Mouse (Mus musculus) telencephalon, adult 2 months (tissue): Measurements from ENCODE around the gene Asxl1.

Source experiments
- DNase-seq: peaks from one replicate; pipeline ENCODE4 v3.0.0-alpha.2; 2011; ENCODE audit warnings: low read depth, low spot score

Asxl1 gene

GRCm38 (mm10) chr2:153345454-153346220, at the start of gene Asxl1:
Gene Asxl1 (plus strand): TSS chr2:153345829.
- DNase-seq, result peak; percentile 99

DNA sequence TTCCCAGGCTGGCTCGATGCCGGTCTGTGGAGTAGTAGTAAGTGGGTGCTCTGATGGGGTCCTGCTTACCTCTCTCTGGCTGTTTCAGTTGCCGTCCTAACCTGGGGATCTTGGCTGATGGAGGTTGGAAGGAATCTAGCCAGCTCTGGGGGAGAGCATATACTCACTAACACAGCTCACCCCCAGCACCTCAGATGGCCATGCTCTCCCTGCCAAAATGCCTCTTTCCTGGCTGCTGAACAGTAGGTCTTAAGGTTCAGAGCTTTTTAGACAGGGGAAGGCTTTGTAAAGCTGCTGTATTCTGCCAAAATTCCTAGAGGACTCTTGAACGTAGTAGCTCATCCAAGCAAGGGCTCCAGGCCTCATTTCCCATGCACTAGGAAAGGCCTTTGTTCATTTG, 47.9 kb upstream of the Asxl1 start:
- DNase-seq, result no peak

DNA sequence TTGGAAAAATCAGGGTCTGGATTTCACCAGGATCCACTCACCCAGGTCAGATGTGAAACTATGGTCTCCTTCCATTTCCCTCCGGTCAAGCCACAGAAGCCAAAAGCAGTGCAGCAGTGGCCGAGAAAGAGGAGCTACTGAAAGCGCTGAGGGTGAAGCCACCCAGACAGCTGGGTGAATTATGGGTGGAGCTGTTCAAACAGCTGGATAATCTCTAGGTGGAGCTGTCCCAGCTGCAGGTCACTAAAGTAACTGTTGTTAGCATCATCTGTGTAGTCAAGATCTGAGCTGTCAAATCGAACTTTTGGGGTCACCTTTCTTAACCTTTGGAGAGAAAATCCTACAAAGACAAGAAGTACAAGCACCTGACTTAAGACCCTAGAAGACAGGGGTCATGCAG, 47.2 kb upstream of the Asxl1 start:
- no peak for DNase-seq

GRCm38 (mm10) chr2:153298863-153299262, 46.8 kb upstream of the Asxl1 start:
- no peak for DNase-seq

DNA sequence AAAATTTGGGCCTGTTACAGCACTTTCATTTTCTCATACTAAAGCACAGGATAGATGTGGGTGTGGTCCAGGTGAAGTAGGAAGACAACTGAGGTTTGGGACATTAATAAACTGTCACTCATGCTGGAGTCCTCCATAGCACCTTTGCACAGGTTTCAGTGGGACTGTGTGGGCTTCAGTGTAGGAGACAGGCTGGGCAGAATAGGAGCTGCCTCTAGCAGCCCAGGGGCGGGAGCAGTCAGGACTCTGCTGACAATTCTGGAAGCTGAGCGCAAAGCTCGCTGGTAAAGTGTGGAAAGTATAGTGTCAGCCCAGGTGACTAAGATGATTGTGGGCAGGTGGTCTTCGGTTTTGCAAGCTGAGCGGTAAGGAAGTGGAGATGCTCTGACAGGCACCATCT, 44.5 kb upstream of the Asxl1 start:
- no peak for DNase-seq

DNA sequence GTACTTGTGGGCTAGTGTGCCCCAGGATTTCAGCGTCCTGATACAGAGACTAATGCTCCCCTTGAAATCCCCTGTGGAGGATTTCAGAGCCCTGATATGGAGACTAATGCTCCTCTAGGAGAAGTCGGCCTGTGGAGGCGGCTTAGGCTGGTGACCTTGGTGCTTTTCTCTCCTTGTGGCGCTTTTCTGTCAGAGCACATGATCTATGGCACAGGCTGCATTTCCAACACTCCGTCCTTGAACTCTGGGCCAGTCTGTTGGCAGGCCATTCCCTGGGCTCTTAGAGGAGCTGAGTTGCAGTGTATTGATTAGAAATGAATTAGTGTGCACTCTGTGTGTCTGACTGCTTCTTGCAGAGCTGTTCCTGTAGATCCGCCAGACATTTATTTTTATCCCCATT, 40.4 kb upstream of the Asxl1 start:
- DNase-seq, result no peak

- DNase-seq, result no peak
Measured at GRCm38 (mm10) chr2:153308586-153308985, 37.0 kb upstream of the Asxl1 start.

GRCm38 (mm10) chr2:153309106-153309505, 36.5 kb upstream of the Asxl1 start:
- DNase-seq, result peak; percentile 32

DNA sequence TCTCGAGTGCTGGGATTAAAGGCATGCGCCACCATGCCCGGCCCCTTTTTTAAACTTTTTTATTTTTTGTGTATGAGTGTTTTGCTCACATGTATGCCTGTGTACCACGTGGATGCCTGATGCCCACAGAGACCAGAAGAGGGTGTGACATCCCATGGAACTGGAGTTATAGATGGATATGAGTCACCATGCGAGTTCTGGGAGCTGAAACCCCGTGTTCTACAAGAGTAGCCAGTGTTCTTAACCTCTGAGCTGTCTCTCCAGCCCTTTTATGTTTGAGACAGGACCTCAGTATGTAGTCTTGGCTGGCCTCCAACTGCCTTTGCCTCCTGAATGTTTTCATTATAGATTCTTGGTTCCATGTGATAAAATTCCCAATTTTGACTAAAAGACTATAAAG, 35.4 kb upstream of the Asxl1 start:
- no peak for DNase-seq

DNA sequence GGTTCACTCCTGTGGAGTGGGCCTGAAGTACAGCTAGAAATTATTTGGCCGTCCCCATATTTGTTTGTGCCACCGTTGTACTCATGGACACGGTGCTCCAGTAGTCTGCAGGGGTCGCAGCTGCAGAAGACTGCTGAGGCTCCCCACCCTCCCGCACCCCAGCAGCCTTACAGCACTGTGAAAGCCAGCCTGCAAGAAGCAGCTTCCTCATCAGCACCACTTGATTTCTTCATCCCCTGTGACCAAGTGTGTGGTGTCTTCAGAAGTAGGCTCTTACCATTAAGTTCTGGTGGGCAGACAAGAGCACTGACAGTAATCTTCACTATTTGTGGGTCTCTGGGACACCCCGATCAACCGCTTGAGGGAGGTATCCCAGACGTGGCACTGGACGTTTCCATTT, 32.7 kb upstream of the Asxl1 start:
- DNase-seq, result no peak

DNA sequence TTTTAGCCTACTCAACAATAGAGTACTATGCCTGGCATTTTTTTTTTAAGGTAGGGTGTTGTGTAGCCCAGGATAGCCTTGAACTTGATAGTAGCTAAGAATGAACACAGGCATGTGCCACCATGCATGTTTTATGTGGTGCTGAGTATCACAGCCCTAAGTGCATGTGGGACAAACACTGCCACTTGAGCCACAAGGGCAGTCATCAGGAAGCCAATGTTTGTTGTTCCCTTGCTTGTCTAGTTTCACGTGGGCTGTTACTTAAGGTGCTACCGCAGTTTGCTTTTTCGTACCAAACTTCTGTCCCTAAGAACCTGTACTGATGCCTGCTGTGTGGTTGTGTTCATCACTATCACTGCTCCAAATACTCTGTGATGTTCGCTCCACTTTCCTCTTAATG, 27.2 kb upstream of the Asxl1 start:
- DNase-seq, result no peak

- no peak for DNase-seq
Measured at GRCm38 (mm10) chr2:153319036-153319643, 26.5 kb upstream of the Asxl1 start.

DNA sequence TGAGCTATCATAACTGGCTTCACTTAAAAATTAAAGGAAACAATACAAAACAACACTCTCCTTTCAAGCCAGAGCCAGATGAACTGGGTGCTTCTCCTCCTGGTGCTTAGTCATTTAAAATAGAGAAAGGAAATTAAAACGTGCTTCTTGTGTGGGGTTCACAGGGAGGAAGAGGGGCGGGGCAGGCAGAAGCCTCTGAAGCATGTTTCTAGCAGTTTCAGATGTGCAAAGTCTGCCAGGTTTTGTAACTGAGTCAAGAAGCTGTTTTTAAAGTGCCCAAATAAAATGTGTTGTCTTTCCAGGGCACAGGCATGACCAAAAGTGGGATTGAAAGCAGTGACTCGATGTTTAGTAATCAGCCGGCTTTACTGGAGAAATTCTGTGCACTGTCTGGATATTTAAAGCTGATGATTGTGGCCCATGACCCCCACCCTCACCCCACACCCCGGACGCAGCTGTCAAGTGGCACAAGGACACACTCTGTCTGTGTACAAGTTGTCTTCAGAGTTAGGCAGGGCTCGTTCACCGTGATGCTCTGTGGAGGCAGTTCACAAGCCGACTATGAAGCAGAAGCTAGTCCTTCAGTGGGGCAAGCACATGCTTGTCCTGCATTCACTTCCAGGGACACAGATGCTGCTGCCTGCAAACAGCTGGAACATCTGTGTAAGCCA, 19.8 kb upstream of the Asxl1 start:
- no peak for DNase-seq

- DNase-seq, result no peak
Measured at GRCm38 (mm10) chr2:153332271-153332670, 13.4 kb upstream of the Asxl1 start.

- DNase-seq, result no peak
Measured at GRCm38 (mm10) chr2:153332981-153333380, 12.6 kb upstream of the Asxl1 start.

GRCm38 (mm10) chr2:153333822-153334232, 11.8 kb upstream of the Asxl1 start:
- DNase-seq, result no peak

- DNase-seq, result no peak
Measured at GRCm38 (mm10) chr2:153334281-153334680, 11.3 kb upstream of the Asxl1 start.

DNA sequence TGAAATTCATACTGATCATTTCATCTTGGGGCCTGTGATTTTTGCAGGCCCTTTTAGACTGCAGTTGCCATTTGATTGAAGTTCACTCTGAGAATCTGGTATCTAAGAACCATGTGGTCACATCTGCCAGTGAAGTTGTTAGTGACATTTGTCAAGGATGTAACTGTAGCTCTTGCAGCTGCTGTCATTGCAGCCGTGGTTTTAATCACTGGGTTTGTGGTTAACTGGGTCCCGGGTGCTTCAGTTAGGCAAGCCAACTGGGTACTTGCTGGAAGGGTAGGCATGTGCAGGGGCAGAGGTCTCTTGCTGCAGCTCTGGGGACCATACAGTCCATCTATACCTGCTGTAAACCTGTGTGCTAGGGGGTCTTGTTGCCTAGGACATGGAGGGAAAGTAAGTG, 9.5 kb upstream of the Asxl1 start:
- DNase-seq, result no peak

DNA sequence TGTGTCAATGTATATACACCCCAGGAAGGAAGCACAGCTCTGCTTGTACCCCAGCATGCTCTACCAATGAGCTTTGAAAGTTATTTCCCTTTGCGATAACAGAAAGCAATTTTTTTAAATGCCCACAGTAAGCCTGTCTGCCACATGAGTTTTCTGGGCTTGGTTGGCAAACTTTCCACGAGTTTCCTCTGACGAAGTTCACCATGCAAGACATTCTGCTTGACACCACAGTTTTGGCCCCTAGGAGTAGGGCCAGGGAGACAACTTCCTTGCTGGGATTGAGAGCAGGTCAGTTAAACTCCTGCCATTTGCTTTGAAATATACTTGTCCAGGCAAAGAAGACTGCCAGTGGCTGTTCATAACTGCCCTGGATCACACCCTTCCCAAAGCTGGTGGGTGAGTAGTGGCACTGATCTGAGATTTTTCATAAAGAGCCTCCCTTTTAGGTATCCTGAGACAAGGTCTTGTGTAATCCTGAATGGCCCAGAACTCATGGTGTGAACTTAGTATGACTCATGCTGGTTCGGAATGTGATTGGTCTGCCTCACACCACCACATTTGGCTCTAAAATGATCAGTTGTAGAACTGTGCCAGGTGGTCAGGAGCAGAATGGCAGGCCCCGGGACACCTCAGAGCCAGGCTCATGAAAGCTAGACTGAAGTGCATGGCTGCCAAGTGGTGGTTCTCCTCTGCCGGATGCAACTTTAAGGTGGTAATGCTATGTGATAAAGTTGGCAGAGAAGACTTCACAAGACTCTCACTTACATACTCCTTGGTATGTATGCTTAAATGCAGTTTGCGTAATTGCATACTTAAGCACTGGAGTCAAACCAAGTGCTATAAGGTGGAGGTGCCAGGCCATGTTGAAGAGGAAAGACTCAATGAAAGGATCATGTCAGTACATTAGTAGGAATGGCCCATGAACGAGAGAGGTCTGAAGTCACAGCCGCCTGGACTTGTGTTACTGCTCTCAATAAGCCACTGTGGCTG, 7.0 kb upstream of the Asxl1 start:
- no peak for DNase-seq

GRCm38 (mm10) chr2:153342166-153342565, 3.5 kb upstream of the Asxl1 start:
- no peak for DNase-seq

DNA sequence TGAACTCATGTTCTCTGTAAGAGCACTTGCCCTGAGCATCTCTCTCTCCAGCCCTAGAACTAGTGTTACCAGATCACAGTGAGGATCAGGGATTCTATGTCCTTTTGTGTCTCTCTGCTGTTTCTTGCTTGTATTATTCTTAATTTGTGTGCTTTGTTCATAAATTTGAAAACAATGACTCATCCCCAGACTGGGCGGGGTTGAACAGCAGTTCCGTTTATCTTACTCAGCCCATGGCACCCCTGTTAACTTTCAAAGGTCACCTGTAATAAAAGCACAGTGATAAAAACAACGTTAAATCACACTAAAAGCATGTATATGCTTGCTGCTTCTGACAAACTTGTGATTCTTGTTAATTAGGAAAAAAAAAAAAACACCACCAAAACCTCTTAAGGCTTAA, 3.0 kb upstream of the Asxl1 start:
- DNase-seq, result no peak

DNA sequence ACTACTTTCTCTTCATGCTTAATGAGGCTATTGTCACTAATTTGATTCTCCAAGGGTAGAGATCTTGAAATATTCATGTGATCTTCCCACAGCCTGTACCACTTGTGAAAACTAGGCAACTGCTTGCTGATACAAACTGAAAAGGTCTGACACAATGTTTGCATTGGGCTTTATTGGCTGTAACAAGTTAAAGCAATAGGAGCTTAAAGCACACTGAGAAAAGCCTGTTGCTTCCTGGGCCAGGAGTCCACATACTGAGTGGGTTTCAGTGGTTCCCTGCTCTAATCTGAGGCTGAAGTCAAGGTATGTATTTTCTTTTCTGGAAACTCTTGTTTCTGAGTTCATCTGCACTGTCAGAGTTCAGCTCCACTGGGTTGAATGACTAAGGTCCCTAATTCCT, 2.4 kb upstream of the Asxl1 start:
- no peak for DNase-seq
